Mouse (Mus musculus) limb, embryonic 11.5 days (tissue): ENCODE measurements around the gene Tmem158. TPM values are rescaled to one million over a fixed set of nuclear protein-coding genes. Genes with fewer than 3 reads are reported as not detected.

Experiments used
- ATAC-seq: fragments of 200-750 bp; cut with Nextera tagmentation; 2 replicates; pipeline ENCODE4 v1.8.0; 2017; ENCODE audit warnings: low read depth; ENCODE audit not compliant: insufficient number of reproducible peaks, low FRiP score, low TSS enrichment
- DNase-seq: peaks from one replicate; pipeline ENCODE4 v3.0.0-alpha.2; 2015; ENCODE audit warnings: low spot score
- H3K27ac ChIP-seq: fragments of 300-500 bp; sonication (generic); replicated peaks from 2 replicates; pipeline ENCODE4 v1.5.1; 2014; ENCODE audit warnings: low read depth, mild to moderate bottlenecking, low read length
- H3K27me3 ChIP-seq: fragments of 300-500 bp; sonication (generic); 2 replicates; pipeline ENCODE4 v1.6.1; 2014; ENCODE audit warnings: mild to moderate bottlenecking, low read length, mixed read lengths; ENCODE audit not compliant: control insufficient read depth, insufficient read depth
- H3K36me3 ChIP-seq: fragments of 300-500 bp; sonication (generic); 2 replicates; pipeline ENCODE4 v1.6.1; 2014; ENCODE audit warnings: mild to moderate bottlenecking, low read length, moderate library complexity, mixed read lengths; ENCODE audit not compliant: control insufficient read depth, insufficient read depth
- H3K4me1 ChIP-seq: fragments of 300-500 bp; sonication (generic); 2 replicates; pipeline ENCODE4 v1.6.1; 2014; ENCODE audit warnings: low read length, mixed read lengths; ENCODE audit not compliant: control insufficient read depth, insufficient read depth
- H3K4me2 ChIP-seq: fragments of 300-500 bp; sonication (generic); 2 replicates; pipeline ENCODE4 v1.6.1; 2014; ENCODE audit warnings: low read depth, mild to moderate bottlenecking, moderate library complexity; ENCODE audit not compliant: severe bottlenecking
- H3K4me3 ChIP-seq: fragments of 300-500 bp; sonication (generic); 2 replicates; pipeline ENCODE4 v1.5.1; 2014; ENCODE audit warnings: low read depth, low read length
- H3K9ac ChIP-seq: fragments of 300-500 bp; sonication (generic); 2 replicates; pipeline ENCODE4 v1.6.1; 2014; ENCODE audit warnings: mild to moderate bottlenecking, low read length
- H3K9me3 ChIP-seq: fragments of 300-500 bp; sonication (generic); 2 replicates; pipeline ENCODE4 v1.6.1; 2016; ENCODE audit warnings: low read length; ENCODE audit not compliant: control insufficient read depth
- WGBS: fragments of 180-500 bp; shearing (Covaris S2); extraction: QIAGEN DNeasy Blood & Tissue Kit; methylation state at CpG from one replicate; pipeline ENCODE4 v1.1.7; 2014; 5-methylcytosine and 5-hydroxymethylcytosine counted together
- polyA plus RNA-seq: library from polyadenylated mRNA; unstranded; fragments of >200 nt; fragmentation: Nextera tagmentation; extraction: Ambion mirVana; gene quantifications from 2 replicates; pipeline ENCODE4 v1.2.1, GENCODE M21; 2014

Tmem158 gene
- polyA plus RNA-seq, 1 experiment from 2014 or later = 4.4 TPM

GRCm38 (mm10) chr9:123227106-123227750 is 33.3 kb downstream of the Tmem158 start:
- H3K36me3 ChIP-seq = no peaks in the 10 kb centered on the region
- no peak overlapping the region for H3K4me3 ChIP-seq
- no peak for ATAC-seq
- H3K4me1 ChIP-seq = no peaks in the 10 kb centered on the region
- no peak overlapping the region for H3K9ac ChIP-seq
- WGBS = 84% methylated on average over 3 of the region's 3 CpGs
- no peaks in the 10 kb centered on the region for H3K9me3 ChIP-seq
- H3K27ac ChIP-seq = no peak overlapping the region
- no peak overlapping the region for H3K4me2 ChIP-seq
- DNase-seq = no peak
- H3K27me3 ChIP-seq = no peaks in the 10 kb centered on the region

- Histone ChIP-seq H3K9ac (no peak overlapping the region), H3K27me3 (no peaks in the 10 kb centered on the region), H3K4me2 (no peak overlapping the region), H3K36me3 (no peaks in the 10 kb centered on the region), H3K4me3 (no peak overlapping the region), H3K27ac (no peak overlapping the region), H3K9me3 (no peaks in the 10 kb centered on the region), H3K4me1 (no peaks in the 10 kb centered on the region)
- ATAC-seq (no peak), DNase-seq (no peak)
- WGBS = 74% methylated on average over 2 of the region's 2 CpGs
Observed at GRCm38 (mm10) chr9:123224863-123225431, 35.6 kb downstream of the Tmem158 start.

- WGBS = 71% methylated on average over 5 of the region's 5 CpGs
- Histone ChIP-seq H3K4me2 (no peak overlapping the region), H3K36me3 (no peaks in the 10 kb centered on the region), H3K27ac (no peak overlapping the region), H3K9me3 (no peaks in the 10 kb centered on the region), H3K4me1 (peaks cover 3% of the 10 kb centered on the region; the same call in 1 of the 2 replicates), H3K27me3 (peaks cover 11% of the 10 kb centered on the region), H3K4me3 (no peak overlapping the region), H3K9ac (no peak overlapping the region)
- ATAC-seq (no peak), DNase-seq (no peak)
Observed at GRCm38 (mm10) chr9:123219826-123220225, 40.7 kb downstream of the Tmem158 start.

- H3K27ac ChIP-seq = no peak within 1 kb of the TSS
- WGBS = 6% methylated on average over 45 of the region's 45 CpGs
- peak; percentile 38 for DNase-seq
- H3K4me2 ChIP-seq = peak within 1 kb of the TSS; percentile 68
- H3K36me3 ChIP-seq = no peaks in the 10 kb centered on the region
- H3K4me1 ChIP-seq = peaks cover 3% of the 10 kb centered on the region; the same call in 1 of the 2 replicates
- H3K9ac ChIP-seq = no peak within 1 kb of the TSS
- H3K27me3 ChIP-seq = peaks cover 14% of the 10 kb centered on the region
- H3K9me3 ChIP-seq = no peaks in the 10 kb centered on the region
- peak; percentile 76 for ATAC-seq
- H3K4me3 ChIP-seq = peak within 1 kb of the TSS; percentile 30
Observed at GRCm38 (mm10) chr9:123215621-123216440, 44.7 kb downstream of the Tmem158 start, which contains the start of gene Cdcp1. Gene Cdcp1 (minus strand): TSS chr9:123216038.

GRCm38 (mm10) chr9:123213371-123213770 is 47.2 kb downstream of the Tmem158 start:
- no peak overlapping the region for H3K4me2 ChIP-seq
- H3K27ac ChIP-seq = no peak overlapping the region
- H3K4me1 ChIP-seq = peaks cover 3% of the 10 kb centered on the region; the same call in 1 of the 2 replicates
- no peaks in the 10 kb centered on the region for H3K36me3 ChIP-seq
- ATAC-seq = no peak
- H3K9me3 ChIP-seq = no peaks in the 10 kb centered on the region
- no peak overlapping the region for H3K9ac ChIP-seq
- H3K27me3 ChIP-seq = peaks cover 14% of the 10 kb centered on the region
- no peak for DNase-seq
- H3K4me3 ChIP-seq = no peak overlapping the region
- 74% methylated on average over 9 of the region's 9 CpGs for WGBS

Other genes with a start within 250 kb of the Tmem158 start
- 12.5 TPM in 2 replicates for gene Tmem42, start 239.4 kb downstream of the Tmem158 start, polyA plus RNA-seq
- gene Tgm4, start 226.0 kb downstream of the Tmem158 start, polyA plus RNA-seq = 0.41 and 0.43 TPM in 2 replicates
- gene Zdhhc3, start 147.6 kb downstream of the Tmem158 start, polyA plus RNA-seq = 47.5 and 51.8 TPM in 2 replicates
- gene Exosc7, start 147.5 kb downstream of the Tmem158 start, polyA plus RNA-seq = 104 and 109 TPM in 2 replicates
- gene Clec3b, start 109.8 kb downstream of the Tmem158 start, polyA plus RNA-seq = not detected in 2 replicates
- 2.5 and 2.7 TPM in 2 replicates for gene Cdcp1, start 44.7 kb downstream of the Tmem158 start, polyA plus RNA-seq
- 934 and 1,018 TPM in 2 replicates for gene Lars2, start 106.2 kb upstream of the Tmem158 start, polyA plus RNA-seq
- 51.1 and 54.0 TPM in 2 replicates for gene Limd1, start 217.9 kb upstream of the Tmem158 start, polyA plus RNA-seq